In the genomic region with DNA sequence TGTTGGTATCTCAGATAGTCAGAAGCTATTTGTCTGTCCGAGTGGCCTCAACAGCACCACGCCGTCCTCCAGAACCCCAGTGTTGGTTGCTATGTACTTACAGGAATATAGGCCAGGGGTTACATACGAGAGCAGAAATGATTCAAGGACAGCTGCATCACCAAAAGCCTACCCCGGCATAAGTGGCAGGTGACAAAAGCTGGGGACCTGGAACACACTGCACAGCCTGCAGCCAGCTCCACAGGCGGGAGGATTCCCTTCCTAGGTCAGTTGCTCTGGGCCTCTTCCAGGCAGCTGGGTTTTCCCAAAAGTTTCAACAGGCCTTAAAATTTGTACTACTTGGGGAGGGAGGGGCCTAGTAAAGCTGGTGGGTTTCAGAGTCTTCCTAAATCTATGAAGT, we compare ENCODE assay signal across 15 mouse cellular contexts. TPM values are rescaled to one million over a fixed set of nuclear protein-coding genes. Genes with fewer than 3 reads are reported as not detected.
DNase-seq lines count a peak whose midpoint lies in the region; ATAC-seq and TF ChIP-seq lines count a peak whose summit lies in the region.
"Had no signal": no experiment of that assay in that cellular context is flagged by ENCODE, and none has a peak within 500 bp of the region (broad histone marks: within the 10 kb centered on the region; RNA-seq: fewer than 3 reads in every experiment).

No protein-coding gene starts in this region.

- 54% methylated on average over 6 of the region's 6 CpGs for WGBS in lung, postnatal 0 days
- WGBS in heart, embryonic 14.5 days: 56% methylated on average over 6 of the region's 6 CpGs
- 83% methylated on average over 6 of the region's 6 CpGs for WGBS in liver, embryonic 13.5 days (ENCODE audit: insufficient replicate concordance)
- 91% methylated on average over 6 of the region's 6 CpGs for WGBS in forebrain, postnatal 0 days

- H3K36me3 ChIP-seq in erythroblast, embryonic 14.5 days (ENCODE audit: control insufficient read depth): peaks cover 80% of the 10 kb centered on the region
- no peaks in the 10 kb centered on the region for H3K36me3 ChIP-seq in lung, postnatal 0 days (ENCODE audit: insufficient read depth, low read length)
- peaks cover 11% of the 10 kb centered on the region for H3K36me3 ChIP-seq in heart, embryonic 14.5 days (ENCODE audit: control insufficient read depth, insufficient read depth, low read length)
- H3K36me3 ChIP-seq in liver, embryonic 13.5 days: peaks cover 61% of the 10 kb centered on the region
- H3K36me3 ChIP-seq in forebrain, postnatal 0 days (ENCODE audit: insufficient read depth): peaks cover 9% of the 10 kb centered on the region; the same call in 1 of the 2 replicates

- no peak for TF ChIP-seq EP300 in lung, postnatal 0 days (IDR thresholded peaks at IDR 0.05)

- peak overlapping the region; percentile 51; the same call in 1 of the 2 replicates for H3K27ac ChIP-seq in lung, postnatal 0 days (ENCODE audit: low read length)
- H3K27ac ChIP-seq in heart, embryonic 14.5 days (replicated peaks in 1 of 2; ENCODE audit: control insufficient read depth in 1 of 2, insufficient read depth in 1 of 2, low read depth in 2 of 2, low read length in 2 of 2): peak overlapping the region in 1 of 2 experiments; percentile 75; a peak in 2 of 4 replicates
- peak overlapping the region; percentile 31; the same call in 1 of the 2 replicates for H3K27ac ChIP-seq in liver, embryonic 13.5 days
- H3K27ac ChIP-seq in forebrain, postnatal 0 days (ENCODE audit: low read depth, low read length): no peak overlapping the region
- H3K27ac ChIP-seq: kidney, postnatal 0 days had no signal

- H3K9ac ChIP-seq in lung, postnatal 0 days (replicated peaks; ENCODE audit: low read depth): no peak overlapping the region
- H3K9ac ChIP-seq in heart, embryonic 14.5 days (ENCODE audit: low read length): peak overlapping the region; percentile 55
- H3K9ac ChIP-seq in liver, embryonic 13.5 days: peak overlapping the region; percentile 90
- H3K9ac ChIP-seq in forebrain, postnatal 0 days: no peak overlapping the region

- peak overlapping the region; percentile 4 for H3K4me3 ChIP-seq in erythroblast, embryonic 14.5 days (replicated peaks)
- H3K4me3 ChIP-seq in lung, postnatal 0 days (ENCODE audit: low read depth, low read length): no peak overlapping the region
- no peak overlapping the region for H3K4me3 ChIP-seq in heart, embryonic 14.5 days (ENCODE audit: control insufficient read depth in 1 of 2, insufficient read depth in 1 of 2, low read depth in 1 of 2, low read length in 2 of 2)
- no peak overlapping the region for H3K4me3 ChIP-seq in liver, embryonic 13.5 days (replicated peaks)
- no peak overlapping the region for H3K4me3 ChIP-seq in forebrain, postnatal 0 days (ENCODE audit: low read depth, low read length)

- 0 out of 2 replicates have a peak overlapping the region, but pooled peaks have one; percentile 3 for H3K4me2 ChIP-seq in lung, postnatal 0 days (replicated peaks; ENCODE audit: low read depth, low read length)
- H3K4me2 ChIP-seq in heart, embryonic 14.5 days (ENCODE audit: low read length): peak overlapping the region; percentile 13
- H3K4me2 ChIP-seq in liver, embryonic 13.5 days: peak overlapping the region; percentile 97; the same call in 1 of the 2 replicates
- no peak overlapping the region for H3K4me2 ChIP-seq in forebrain, postnatal 0 days (ENCODE audit: low read depth)

- no peak for TF ChIP-seq CTCF in lung, postnatal 0 days (IDR thresholded peaks at IDR 0.05)
- no peak for TF ChIP-seq CTCF in forebrain, postnatal 0 days (IDR thresholded peaks at IDR 0.05; ENCODE audit: low read depth)

- H3K9me3 ChIP-seq in erythroblast, embryonic 14.5 days (ENCODE audit: control insufficient read depth, low read length): no peaks in the 10 kb centered on the region
- H3K9me3 ChIP-seq in lung, postnatal 0 days (ENCODE audit: low read length): no peaks in the 10 kb centered on the region
- no peaks in the 10 kb centered on the region for H3K9me3 ChIP-seq in heart, embryonic 14.5 days (ENCODE audit: control insufficient read depth, low read length)
- no peaks in the 10 kb centered on the region for H3K9me3 ChIP-seq in liver, embryonic 13.5 days (replicated peaks)
- no peaks in the 10 kb centered on the region for H3K9me3 ChIP-seq in forebrain, postnatal 0 days (ENCODE audit: low read length)

- ATAC-seq in erythroblast, adult 5-6 weeks (replicated peaks; ENCODE audit: low FRiP score, poor library complexity, severe bottlenecking): no peak
- ATAC-seq in lung, postnatal 0 days: no peak
- no peak for ATAC-seq in heart, embryonic 14.5 days (ENCODE audit: insufficient number of reproducible peaks, insufficient read depth, low FRiP score, low read depth)
- ATAC-seq in liver, embryonic 13.5 days (ENCODE audit: low read depth): no peak
- ATAC-seq in forebrain, postnatal 0 days: no peak
- ATAC-seq: inflammation-experienced regulatory T-cells, adult 6 months had no signal

- no peak for DNase-seq in lung, postnatal 0 days (ENCODE audit: low spot score)
- DNase-seq in lung, postnatal 4 days: no peak
- DNase-seq in liver, embryonic 13.5 days: no peak
- no peak for DNase-seq in layer of hippocampus, adult 9-10 months (ENCODE audit: low spot score)
- DNase-seq in forebrain, postnatal 0 days: no peak
- DNase-seq: cerebellum, adult 8-10 months; left cerebral cortex, postnatal 4 days; lung, postnatal 10 days; right cerebral cortex, postnatal 14 days; thymus, postnatal 25 days had no signal

- H3K27me3 ChIP-seq in erythroblast, embryonic 14.5 days (ENCODE audit: control insufficient read depth): no peaks in the 10 kb centered on the region
- no peaks in the 10 kb centered on the region for H3K27me3 ChIP-seq in lung, postnatal 0 days (replicated peaks; ENCODE audit: insufficient read depth, low read length)
- no peaks in the 10 kb centered on the region for H3K27me3 ChIP-seq in heart, embryonic 14.5 days (ENCODE audit: control insufficient read depth, insufficient read depth, low read length)
- H3K27me3 ChIP-seq in liver, embryonic 13.5 days: no peaks in the 10 kb centered on the region
- H3K27me3 ChIP-seq in forebrain, postnatal 0 days (ENCODE audit: insufficient read depth, low read length): no peaks in the 10 kb centered on the region

- peaks cover 81% of the 10 kb centered on the region for H3K4me1 ChIP-seq in erythroblast, embryonic 14.5 days (ENCODE audit: control insufficient read depth)
- H3K4me1 ChIP-seq in lung, postnatal 0 days (ENCODE audit: insufficient read depth, low read depth, low read length): peaks cover 38% of the 10 kb centered on the region
- H3K4me1 ChIP-seq in heart, embryonic 14.5 days (ENCODE audit: control insufficient read depth in 2 of 2, insufficient read depth in 2 of 2, low read length in 2 of 2): peaks cover 41 to 75% of the 10 kb centered on the region in 2 experiments
- H3K4me1 ChIP-seq in liver, embryonic 13.5 days (replicated peaks): peaks cover 85% of the 10 kb centered on the region
- H3K4me1 ChIP-seq in forebrain, postnatal 0 days (ENCODE audit: insufficient read depth): peaks cover 8% of the 10 kb centered on the region

RNA-seq across cellular contexts. Expression of gene Get4, which starts 3.7 kb away (rescaled TPM):
- 15.9 and 17.2 TPM in 2 replicates for polyA plus RNA-seq in erythroblast, embryonic 14.5 days (2012)
- 14.4 and 15.5 TPM in 2 replicates for total RNA-seq in erythroblast, adult 5-6 weeks (2015; ENCODE audit: low replicate concordance)
- total RNA-seq in erythroblast, adult 5-6 weeks (2017; ENCODE audit: low replicate concordance): 5.4 and 12.4 TPM in 2 replicates
- 151 and 170 TPM in 2 replicates for polyA plus RNA-seq in lung, postnatal 0 days (2015; fragmentation: Nextera tagmentation; extraction: Ambion mirVana)
- 138 and 144 TPM in 2 replicates for polyA plus RNA-seq in heart, embryonic 14.5 days (2014; fragmentation: Nextera tagmentation; extraction: Ambion mirVana)
- 135 and 141 TPM in 2 replicates for polyA plus RNA-seq in liver, embryonic 13.5 days (2015; fragmentation: Nextera tagmentation; extraction: Ambion mirVana)
- 46.2 and 48.8 TPM in 2 replicates for total RNA-seq in forebrain, postnatal 0 days (2014; rRNA removed)
- polyA plus RNA-seq in forebrain, postnatal 0 days (2015; fragmentation: Nextera tagmentation; extraction: Ambion mirVana): 139 and 156 TPM in 2 replicates

RNA-seq across cellular contexts. Expression of gene Sun1, which starts 55.3 kb away (rescaled TPM):
- 0.91 and 1.2 TPM in 2 replicates for polyA plus RNA-seq in erythroblast, embryonic 14.5 days (2012)
- total RNA-seq in erythroblast, adult 5-6 weeks (2015; ENCODE audit: low replicate concordance): 13.0 and 18.6 TPM in 2 replicates
- 22.7 and 41.7 TPM in 2 replicates for total RNA-seq in erythroblast, adult 5-6 weeks (2017; ENCODE audit: low replicate concordance)
- polyA plus RNA-seq in lung, postnatal 0 days (2015; fragmentation: Nextera tagmentation; extraction: Ambion mirVana): 35.1 and 37.6 TPM in 2 replicates
- polyA plus RNA-seq in heart, embryonic 14.5 days (2014; fragmentation: Nextera tagmentation; extraction: Ambion mirVana): 39.6 and 41.4 TPM in 2 replicates
- 20.9 and 23.7 TPM in 2 replicates for polyA plus RNA-seq in liver, embryonic 13.5 days (2015; fragmentation: Nextera tagmentation; extraction: Ambion mirVana)
- 72.6 and 84.8 TPM in 2 replicates for total RNA-seq in forebrain, postnatal 0 days (2014; rRNA removed)
- 22.7 and 34.5 TPM in 2 replicates for polyA plus RNA-seq in forebrain, postnatal 0 days (2015; fragmentation: Nextera tagmentation; extraction: Ambion mirVana)

Comparison
In these comparisons a context has a peak if more than half of its experiments do, and no peak if none do; other contexts are left out.
1. H3K9ac ChIP-seq: peak in heart, embryonic 14.5 days (single experiment) and liver, embryonic 13.5 days (single experiment); none in lung, postnatal 0 days (single experiment) and forebrain, postnatal 0 days (single experiment).
2. RNA of gene Sun1, which starts 55.3 kb away (polyA plus RNA-seq): 39.6 to 41.4 TPM in heart, embryonic 14.5 days, 35.1 to 37.6 TPM in lung, postnatal 0 days, 22.7 to 34.5 TPM in forebrain, postnatal 0 days and 20.9 to 23.7 TPM in liver, embryonic 13.5 days; 0.91 to 1.2 TPM in erythroblast, embryonic 14.5 days; every median in the first group is over 10 times any median in the second.